Mouse (Mus musculus): ENCODE results near the gene Borcs8.

Gene Borcs8

DNA sequence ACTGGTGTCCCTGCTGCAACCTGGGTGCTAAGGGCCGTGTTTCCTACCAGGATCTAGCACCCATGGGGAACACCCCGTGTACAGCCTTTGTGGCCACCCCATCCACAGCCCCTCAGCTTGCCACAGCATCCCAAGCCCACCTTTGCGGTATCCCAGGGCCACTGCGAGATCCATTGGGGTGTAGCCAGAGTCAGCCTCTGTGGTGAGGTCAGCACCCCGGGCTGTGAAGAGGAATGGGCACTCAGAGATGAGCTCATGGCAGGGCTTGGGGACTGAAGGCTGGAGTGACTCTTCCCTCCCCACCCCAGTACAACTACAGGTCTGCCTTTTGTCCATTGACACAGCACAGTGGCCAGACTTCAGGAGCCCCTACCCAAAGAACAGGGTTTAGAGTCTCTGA lies 5.2 kb upstream of the Borcs8 start:
- DNase-seq (ENCODE audit: low spot score): no peak

DNA sequence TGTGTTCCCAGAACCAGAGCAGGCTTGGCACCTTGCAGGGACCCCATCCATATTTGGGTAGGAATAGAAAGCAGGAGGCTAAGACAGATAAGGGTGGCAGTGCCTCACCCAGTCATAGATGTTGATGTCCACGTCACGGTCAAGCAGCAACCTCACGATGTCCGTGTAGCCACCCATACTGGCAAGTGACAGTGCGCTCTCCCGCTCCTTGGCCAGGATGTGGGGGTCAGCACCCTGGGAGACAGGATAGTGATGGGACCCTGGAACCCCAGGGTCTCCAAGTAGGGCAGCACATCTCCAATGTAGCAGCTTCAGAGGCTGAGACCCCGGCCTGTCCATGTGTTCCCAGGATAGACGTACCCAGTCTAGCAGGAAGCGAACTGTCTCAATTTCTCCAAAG lies 4.4 kb upstream of the Borcs8 start:
- DNase-seq (ENCODE audit: low spot score): no peak

DNA sequence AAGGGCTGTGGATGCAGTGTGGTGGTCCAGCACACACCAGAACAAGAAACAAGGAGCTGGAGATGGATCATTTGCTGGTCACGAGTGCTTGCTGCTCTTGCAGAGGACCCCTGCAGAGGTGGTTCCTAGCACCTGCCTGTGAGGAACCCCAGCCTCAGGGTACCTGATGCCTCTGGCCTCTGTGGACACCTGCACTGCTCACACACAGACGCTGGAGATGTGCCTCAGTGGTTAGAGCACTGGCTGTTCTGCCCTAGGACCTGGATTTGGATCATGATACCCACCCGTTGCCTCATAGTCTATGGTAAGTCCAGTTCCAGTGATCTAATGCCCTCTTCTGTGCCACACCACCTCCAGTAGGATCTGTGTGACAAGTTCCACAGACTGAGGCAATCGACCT lies 2.7 kb upstream of the Borcs8 start:
- no peak for DNase-seq (ENCODE audit: low spot score)

DNA sequence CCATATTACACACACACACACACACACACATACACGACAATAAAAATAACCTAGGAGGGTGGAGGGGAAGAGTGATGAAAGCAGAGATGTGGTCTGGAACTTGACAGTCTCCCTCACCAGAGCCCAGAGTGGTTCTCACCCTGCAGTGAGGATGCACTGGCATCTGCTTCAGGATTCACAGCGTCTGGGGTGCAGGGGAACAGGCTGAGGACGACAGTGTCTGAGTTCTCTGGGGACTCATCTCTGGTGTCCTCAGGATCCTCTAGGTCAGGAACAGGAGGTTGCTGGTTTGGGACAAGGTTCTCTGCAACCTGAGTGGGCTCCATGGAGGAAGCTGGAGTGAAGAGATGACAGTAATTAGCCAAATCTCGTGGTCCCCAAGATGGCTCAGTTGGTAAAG lies 1.4 kb upstream of the Borcs8 start:
- DNase-seq (ENCODE audit: low spot score): no peak

DNA sequence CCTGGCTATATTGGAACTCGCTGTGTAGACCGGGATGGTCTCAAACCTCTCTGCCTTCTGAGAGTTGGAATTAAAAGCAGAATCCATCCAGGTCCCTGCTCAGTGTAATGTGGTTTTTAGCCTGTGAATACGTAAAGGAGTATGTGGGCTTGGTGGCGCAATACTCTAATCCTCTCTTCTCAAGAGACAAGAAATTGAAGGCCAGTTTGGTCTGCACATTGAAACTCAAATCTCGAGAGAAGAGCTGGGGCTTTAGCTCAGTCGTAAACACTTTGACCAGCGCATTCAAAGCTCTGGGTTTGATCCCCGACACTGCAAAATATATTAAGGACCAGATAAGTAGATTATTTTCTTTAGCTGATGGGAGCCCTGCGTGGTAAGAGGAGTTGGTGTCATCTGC lies 682 bp downstream of the Borcs8 start:
- DNase-seq (ENCODE audit: low spot score): no peak

DNA sequence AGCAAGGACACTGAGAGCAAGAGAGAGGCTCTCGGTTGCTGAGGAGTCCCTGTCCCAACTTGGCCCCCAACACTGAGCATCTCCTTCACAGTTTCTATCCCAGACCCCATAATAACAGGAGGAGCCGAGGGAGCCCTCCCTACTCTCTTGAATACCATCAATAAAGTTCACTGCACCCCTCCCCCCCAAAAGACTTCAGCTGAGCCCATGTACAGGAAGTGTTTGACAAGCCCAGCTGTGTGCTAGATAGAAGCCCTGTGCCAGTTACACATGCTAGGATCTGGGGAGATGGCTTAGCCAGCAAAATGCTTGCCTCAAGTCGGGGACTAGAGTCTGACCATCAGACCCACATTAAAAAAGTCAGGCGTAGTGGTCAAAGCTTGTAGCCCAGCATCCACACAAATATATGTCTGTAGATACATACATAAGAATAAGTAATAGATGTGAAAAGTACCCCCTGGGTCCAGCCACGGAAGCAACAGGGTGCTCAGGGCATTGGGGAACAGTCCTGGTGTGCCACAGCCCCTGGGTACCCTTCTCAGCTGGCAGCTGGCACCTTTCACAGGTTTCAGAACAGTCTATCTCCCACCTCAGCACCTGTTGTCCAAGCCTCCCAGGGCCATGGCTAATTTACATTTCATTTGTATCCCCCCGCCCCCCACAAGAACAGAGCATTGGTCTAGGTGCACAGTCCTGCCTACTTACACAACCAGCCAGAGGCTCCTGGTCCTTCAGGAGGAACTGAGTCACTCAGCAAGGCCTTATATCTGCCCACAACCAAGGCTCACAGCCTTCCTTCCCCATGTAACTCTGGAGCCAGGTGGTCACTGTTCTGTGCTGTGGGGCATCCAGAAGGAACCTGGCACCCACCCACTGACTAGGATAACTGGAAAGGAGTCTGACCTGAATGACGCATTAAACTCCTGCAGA lies 8.6 kb downstream of the Borcs8 start:
- no peak for DNase-seq (ENCODE audit: low spot score)

DNA sequence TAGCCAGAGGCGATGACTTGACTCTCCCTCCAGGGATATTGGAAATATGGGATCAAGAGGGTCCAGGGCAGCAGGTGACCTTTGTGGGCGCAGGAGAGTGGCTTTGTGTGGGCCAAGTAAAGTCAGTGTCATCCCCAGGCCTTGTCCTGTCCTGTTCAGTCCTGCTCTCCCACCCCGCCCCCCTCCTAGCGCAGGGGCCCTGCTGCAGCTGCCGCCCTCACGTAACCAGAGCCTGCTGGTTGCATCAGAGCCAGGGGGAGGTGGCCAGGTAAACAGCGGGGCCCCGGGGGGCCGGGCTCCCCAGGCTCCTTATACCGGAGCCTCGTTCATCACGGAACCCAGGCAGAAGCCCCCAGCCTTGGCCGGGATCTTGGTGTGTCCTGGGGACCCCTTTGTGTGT lies 10.9 kb downstream of the Borcs8 start:
- DNase-seq (ENCODE audit: low spot score): no peak

DNA sequence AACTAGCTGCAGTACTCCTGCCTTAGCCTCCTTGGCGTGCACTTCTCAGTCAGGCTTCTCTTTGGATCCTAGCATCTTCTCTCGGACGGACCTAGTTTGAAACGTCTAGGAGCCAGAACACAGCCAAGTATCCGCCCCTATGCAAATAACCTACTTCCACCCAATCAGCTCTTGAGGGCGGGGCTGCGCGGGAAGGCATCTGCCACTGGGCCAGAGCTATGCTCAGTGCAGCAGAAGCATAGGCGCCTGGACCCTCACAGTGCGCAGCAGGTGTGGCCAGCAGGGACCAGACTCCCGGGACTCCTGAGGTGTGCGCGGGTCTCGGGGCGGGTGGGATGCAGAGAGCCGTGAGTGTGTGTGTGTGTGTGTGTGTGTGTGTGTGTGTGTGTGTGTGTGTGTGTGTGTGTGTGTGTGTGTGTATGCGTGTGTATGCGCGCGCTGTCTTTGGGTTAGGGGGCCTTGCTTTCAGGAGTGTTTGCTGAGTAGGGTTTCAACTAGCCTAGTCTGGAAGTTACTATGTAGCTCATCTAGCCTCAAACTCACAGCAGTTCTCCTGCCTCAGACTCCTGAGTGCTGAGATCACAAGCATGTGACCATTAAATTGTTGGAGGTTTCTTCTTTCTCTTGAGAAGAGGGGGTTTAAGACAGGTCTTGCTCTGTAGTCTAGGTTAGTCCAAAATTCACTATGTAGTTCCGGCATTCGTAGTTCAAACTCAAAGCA lies 13.4 kb downstream of the Borcs8 start:
- DNase-seq (ENCODE audit: low spot score): peak; percentile 87

DNA sequence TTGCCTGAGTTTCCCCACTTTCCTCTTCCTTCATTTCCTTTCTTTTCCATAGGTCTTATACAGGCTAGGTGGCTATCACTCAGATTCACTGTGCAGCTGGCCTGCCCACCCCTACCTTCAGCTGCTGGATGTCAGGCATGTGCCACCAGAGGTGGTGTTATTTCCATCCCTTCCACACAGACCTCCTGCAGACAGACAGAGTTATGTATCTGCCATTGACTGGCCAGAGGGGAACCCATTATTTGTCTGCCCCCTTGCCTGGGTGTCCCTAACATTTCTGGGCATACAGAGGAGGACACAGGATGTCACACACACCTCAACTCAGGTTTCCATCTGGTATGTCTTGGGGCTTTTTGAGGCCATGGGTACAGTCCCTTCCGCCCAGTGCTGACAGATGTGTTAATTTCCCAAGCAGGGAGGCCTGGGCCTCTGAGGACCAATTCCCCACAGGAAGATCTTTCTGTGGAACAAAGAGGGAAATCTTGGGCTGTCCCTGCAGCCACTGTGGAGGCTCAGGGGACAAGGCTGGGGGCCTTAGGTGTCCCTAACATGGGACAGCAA lies 18.0 kb downstream of the Borcs8 start:
- DNase-seq (ENCODE audit: low spot score): no peak

DNA sequence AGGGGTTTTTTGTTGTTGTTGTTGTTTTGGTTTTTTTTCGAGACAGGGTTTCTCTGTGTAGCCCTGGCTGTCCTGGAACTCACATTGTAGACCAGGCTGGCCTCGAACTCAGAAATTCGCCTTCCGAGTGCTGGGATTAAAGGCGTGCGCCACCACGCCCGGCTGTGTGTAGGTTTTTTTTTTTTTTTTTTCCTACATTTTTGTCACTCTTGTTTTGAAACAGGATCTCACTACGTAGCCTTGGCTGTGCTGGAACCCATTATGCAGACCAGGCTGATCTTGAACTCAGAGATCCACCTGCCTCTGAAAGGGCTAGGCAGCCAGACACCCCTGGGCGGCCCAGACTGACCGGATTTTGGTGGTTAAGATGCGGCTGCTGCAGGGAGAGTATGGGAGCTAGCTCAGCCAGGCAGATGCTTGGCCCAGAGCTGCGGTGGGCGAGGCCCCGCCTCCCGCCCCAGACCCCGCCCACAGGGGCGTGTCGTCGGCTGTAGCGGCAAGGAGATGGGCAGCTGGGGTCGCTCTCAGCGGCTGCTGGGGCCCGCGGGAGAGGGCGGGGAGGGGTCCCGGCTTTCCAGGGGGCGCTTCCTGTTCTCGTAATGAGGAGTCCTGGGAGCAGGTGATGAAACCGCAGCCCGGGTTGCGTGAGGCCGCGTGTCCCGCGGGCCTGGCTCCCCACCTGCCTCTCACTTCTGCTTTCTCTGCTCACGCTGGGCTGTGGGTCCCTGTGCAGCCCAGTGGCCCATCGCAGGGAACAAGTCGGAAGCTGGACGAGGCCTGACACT lies 19.0 kb downstream of the Borcs8 start:
- peak; percentile 89 for DNase-seq (ENCODE audit: low spot score)

DNA sequence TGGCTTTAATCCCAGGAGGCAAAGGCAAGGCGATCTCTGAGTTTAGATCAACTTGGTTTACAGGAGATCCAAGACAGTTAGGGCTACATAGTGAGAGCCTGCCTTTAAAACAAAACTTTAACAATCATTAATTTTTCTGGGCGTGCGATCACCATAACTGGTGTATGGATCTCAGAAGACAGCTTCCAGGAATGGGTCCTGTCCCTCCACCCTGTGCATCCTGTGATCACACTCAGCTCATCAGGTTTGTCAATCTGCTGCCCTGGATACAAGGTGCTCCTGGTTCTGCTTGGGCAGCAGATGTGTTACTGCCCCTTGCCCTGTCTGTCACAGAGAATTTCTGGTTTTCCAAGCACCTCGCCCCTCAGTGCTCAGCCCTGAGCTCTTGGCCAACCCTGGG lies 19.9 kb downstream of the Borcs8 start:
- no peak for DNase-seq (ENCODE audit: low spot score)

DNA sequence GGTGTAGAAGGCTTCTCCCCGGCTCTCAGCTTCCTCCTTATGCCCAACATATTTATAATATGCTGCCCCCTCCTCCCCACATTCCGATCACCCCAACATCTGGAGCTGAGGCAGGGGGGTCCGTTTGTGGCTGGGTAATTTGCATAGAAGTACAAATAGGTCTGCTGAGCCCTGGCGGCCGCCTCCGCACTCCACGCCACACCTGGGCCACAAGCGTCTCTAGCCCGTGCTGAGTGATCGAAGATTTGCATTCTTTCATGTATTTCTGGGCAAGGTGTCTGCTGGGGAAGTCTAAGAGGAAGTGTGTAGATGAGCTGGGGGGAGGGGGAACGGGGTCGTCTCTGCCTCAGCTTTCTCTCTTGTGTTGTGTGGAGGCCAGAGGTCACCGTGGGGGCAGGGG lies 20.7 kb downstream of the Borcs8 start:
- no peak for DNase-seq (ENCODE audit: low spot score)

DNA sequence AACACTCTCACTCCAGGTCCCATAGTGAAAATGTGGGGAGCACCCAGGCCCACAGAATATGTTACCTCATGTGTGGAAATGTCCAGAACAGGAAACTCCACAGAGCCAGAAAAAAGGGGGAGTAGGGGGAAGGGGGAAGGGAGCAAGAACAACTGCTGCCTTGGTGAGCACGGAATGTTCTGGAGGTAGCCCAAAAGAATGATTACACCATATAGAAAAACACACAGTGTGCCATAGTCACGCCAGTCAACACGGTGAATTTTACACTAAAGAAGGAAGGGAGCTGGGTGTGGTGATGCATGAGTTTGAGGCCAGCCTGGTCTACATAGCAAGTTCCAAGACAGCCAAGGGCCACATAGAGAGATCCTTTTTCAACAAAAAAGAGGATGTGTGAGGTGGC lies 24.0 kb downstream of the Borcs8 start:
- DNase-seq (ENCODE audit: low spot score): no peak

DNA sequence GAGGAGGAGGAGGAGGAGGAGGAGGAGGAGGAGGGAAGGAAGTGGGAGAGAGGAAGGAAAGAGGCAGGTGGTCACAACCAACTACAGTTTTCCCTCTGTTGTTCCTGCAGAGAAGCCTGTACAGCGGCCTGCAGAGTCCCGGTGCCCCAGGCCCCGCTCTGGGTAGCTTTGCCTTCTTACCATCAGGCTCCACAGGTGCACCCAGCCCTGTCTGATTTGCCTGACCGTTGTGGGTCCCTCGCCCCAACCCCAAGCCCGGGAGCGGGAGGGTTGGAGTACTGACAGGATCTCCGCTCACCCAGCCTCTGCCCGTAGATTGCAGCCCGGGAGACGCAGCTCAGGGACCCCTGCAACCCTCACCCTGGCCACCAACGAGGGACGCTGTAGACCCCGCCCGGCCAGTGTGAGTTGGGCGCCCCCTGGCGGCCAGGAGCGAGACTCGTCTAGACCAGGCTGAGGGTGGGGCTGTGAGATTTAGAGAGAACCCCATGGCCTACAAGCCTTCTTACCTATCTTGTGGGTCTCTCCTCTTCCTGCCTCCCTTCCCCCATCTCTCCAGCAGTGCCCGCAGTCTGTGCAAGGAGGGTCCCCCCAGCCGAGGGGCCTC lies 27.3 kb downstream of the Borcs8 start:
- DNase-seq (ENCODE audit: low spot score): peak; percentile 89

DNA sequence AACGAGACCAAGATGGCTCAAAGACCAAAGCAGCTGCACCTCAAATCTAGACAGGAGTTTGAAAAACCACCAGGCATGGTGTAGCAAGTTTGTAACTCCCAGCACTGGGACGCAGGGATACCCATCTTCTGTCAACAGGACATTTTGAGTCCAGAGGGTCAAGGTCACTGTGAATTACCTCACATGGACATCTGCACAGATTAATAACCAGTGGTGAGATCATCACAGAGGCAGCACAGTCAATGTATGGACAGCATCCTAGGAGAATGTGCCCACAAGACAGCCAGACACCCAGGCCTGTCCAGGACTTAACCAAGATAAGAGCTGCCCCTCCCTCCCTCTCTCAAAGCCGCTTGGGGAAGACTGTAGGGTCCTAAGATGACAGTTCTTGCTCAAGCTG lies 30.8 kb downstream of the Borcs8 start:
- no peak for DNase-seq (ENCODE audit: low spot score)

DNA sequence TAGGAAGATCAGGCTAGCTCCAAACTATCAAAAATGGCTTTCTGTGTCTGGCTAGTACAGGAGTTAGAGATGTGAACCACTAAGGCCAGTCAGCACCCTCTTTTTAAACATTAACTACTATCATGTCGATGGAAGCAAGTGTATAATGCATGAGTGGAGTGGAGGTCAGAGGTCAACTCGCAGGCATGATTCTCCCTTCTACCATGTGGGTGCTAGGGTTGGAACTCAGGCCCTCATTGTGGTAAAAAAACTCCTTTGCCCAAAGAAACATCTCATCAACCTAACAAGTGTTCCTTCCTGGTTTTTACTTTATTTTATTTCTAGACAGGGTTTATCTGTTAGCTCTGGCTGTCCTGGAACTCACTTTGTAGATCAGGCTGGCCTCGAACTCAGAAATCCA lies 31.4 kb downstream of the Borcs8 start:
- DNase-seq (ENCODE audit: low spot score): no peak

DNA sequence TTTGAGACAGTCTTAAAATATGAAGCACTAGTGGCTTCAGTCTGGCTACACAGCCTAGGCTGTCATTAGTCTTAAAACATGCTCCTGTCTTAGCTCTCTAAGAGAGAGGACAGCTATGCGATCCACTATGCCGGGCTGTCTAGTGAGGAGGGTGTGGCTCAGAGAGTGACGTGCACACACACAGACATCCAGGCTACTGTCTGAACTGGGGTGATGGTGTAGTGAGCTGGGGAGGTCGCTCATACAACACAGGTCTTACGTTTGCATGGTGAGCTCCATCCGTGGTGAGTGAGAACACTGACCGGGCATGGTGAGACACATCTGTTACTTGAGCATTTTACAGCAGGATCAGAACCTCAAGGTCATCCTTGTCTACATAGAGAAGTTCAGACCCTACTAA lies 31.9 kb downstream of the Borcs8 start:
- no peak for DNase-seq (ENCODE audit: low spot score)

DNA sequence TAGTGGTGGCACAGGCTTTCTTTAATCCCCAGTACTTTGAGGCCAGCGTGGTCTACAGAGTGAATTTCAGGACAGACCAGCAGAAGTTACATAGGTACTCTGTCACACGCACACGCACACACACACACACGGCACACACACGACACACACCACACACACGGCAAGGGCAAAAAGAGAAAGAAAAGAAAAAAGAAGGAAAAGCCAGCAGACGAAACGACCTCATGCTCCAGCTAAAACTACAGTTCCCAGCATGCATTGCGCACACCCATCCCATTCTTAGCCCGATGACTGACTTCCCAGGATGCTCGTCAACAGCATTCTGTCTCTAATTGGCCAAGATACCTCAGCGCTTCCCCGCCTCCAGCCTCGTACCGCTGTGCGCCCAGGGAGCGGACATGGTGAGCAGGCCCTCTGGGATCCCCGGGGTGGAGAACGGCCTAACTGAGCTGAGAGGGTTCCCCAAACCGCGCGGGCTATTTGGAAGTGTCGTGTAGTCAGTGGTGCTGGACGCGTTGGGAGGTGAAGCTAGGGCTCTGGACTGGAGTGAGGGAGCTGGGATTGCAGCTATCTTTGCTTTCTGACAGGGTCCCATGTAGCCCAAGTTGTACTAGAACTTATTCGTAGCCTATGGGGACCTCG lies 32.9 kb downstream of the Borcs8 start, which contains the start of gene Tmem161a:
Tmem161a (plus strand) TSS at position 314 of the 639 bp plus-strand sequence.
- peak; percentile 93 for DNase-seq (ENCODE audit: low spot score)

DNA sequence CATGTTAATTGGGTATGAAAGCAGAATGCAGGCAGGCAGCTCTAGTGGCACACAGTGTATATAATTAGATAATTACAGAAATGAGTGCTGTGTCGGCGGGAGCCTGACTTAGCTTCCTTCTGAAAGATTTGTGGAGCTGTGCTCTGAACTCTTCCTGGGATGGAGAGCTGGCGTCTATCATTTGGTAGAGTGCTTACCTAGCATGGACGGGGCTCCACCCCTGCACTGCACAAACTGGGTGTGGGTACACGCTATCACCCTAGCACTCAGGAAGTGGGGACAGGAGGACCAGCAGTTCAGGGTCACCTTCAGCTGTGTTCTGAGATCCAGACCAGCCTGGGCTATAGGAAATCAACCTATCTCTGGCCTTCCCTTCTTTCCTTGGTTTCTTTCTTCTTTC lies 34.0 kb downstream of the Borcs8 start:
- DNase-seq (ENCODE audit: low spot score): no peak

DNA sequence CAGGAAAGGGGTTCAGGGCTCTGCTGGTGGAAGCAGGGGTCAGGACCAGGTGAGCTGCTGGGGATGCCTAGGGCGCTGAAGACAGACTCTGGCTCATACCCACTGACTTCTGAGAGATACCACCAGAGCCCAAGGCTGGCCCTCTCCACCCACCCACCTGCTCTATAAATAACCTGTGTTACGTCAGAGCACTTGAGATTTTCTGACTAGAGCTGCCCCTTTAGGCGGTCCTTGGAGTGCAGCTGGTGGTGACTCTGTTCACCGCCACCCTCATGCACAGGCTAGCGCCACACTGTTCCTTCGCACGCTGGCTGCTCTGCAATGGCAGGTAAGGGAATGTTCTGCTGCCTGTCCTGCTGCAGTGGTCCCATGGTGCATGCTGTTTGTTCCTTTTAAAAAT lies 34.8 kb downstream of the Borcs8 start:
- DNase-seq (ENCODE audit: low spot score): no peak

DNA sequence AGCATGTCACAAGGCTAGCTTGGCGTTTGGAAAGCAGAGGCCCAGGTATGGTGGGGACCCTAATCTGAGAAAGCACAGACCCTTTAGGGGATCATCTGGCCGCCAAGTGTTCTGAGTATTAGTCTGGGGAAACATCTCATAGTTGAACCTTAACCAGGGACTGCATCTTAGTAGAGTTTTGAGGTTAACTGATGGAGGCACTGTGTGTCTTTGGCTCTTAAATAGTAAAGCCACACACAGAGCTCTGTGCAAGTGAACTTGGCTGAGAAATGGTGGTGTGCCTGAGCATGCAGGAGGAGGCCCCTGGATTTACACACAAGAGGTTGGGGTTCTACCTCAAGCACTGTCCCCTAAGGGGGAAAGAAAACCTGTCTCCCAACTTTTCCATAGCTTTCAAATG lies 38.9 kb downstream of the Borcs8 start:
- DNase-seq (ENCODE audit: low spot score): no peak
